Mouse (Mus musculus) neural tube, embryonic 13.5 days (tissue): ENCODE data around the gene Ly6g6c. TPM values are rescaled to one million over a fixed set of nuclear protein-coding genes. Genes with fewer than 3 reads are reported as not detected.

ENCODE experiments used
- ATAC-seq: fragments of 200-750 bp; cut with Nextera tagmentation; 2 replicates; pipeline ENCODE4 v1.8.0; 2017; ENCODE audit warnings: low read depth, mild to moderate bottlenecking, moderate TSS enrichment, moderate library complexity
- H3K27ac ChIP-seq: fragments of 300-500 bp; sonication (generic); replicated peaks from 2 replicates; pipeline ENCODE4 v1.5.1; 2015; ENCODE audit warnings: moderate library complexity, mild to moderate bottlenecking, inconsistent platforms
- H3K27me3 ChIP-seq: fragments of 300-500 bp; sonication (generic); 2 replicates; pipeline ENCODE4 v1.6.1; 2015; ENCODE audit warnings: mild to moderate bottlenecking, inconsistent platforms
- H3K36me3 ChIP-seq: fragments of 300-500 bp; sonication (generic); 2 replicates; pipeline ENCODE4 v1.6.1; 2015; ENCODE audit warnings: mild to moderate bottlenecking, inconsistent platforms
- H3K4me1 ChIP-seq: fragments of 300-500 bp; sonication (generic); replicated peaks from 2 replicates; pipeline ENCODE4 v1.6.1; 2015; ENCODE audit warnings: inconsistent platforms
- H3K4me2 ChIP-seq: fragments of 300-500 bp; sonication (generic); 2 replicates; pipeline ENCODE4 v1.6.1; 2015; ENCODE audit warnings: inconsistent platforms, mild to moderate bottlenecking, moderate library complexity
- H3K4me3 ChIP-seq: fragments of 300-500 bp; sonication (generic); 2 replicates; pipeline ENCODE4 v1.5.1; 2015; ENCODE audit warnings: mild to moderate bottlenecking, inconsistent platforms
- H3K9ac ChIP-seq: fragments of 300-500 bp; sonication (generic); 2 replicates; pipeline ENCODE4 v1.6.1; 2015; ENCODE audit warnings: moderate library complexity, mild to moderate bottlenecking, inconsistent platforms
- H3K9me3 ChIP-seq: fragments of 300-500 bp; sonication (generic); 2 replicates; pipeline ENCODE4 v1.6.1; 2016; ENCODE audit warnings: inconsistent platforms
- WGBS: fragments of 180-500 bp; shearing (Covaris S2); methylation state at CpG from one replicate; pipeline ENCODE4 v1.1.7; 2015; 5-methylcytosine and 5-hydroxymethylcytosine counted together
- polyA plus RNA-seq: library from polyadenylated mRNA; unstranded; fragments of >200 nt; fragmentation: Nextera tagmentation; extraction: Ambion mirVana; gene quantifications from 2 replicates; pipeline ENCODE4 v1.2.1, GENCODE M21; 2015

Ly6g6c gene
- polyA plus RNA-seq, 1 experiment from 2014 or later: not detected

DNA sequence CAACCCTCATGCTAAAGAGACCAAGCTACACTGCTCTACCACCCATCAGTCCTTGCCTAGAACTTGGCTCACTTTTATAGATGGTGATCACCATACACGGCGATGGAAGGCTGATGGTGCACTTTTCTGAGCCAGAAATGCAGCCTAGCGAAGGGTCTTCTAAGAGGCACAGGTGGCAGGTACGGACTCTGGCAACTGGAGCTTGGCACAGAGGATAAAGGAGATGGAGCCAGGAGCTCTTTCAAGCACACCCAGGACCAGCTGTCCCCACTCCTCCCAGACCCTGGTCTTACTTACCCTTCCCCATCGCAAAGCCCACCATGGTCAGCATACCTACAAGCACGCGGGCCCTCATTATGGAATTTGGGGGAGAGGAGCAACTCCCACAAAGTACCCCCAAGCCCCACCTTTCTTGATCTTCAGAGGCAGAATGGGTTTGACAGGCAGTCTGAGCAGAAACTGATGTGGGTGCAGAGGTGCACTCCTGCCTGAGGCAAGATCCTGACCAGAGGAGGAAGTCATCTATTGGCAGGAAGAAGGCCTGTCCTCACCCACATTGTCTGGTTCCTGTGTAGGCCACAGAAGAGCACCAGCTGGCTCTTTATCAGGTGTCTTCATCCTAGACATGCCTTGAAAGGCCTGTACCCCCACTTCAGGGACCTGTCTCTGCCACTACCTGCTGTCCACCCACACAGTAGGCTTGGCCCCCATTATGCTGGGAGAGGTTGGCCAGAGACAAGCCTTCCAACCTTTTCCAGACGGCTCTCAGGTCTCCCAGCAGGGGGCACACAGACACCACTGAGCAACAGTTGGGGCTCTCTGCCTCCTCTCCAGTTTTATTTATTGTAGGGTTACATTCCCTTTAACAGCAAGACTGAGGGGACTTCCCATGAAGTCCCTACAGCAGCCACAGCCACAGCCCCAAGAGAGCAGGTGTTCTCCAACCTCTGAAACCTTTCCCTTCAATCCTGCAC is 50.1 kb downstream of the Ly6g6c start, which contains the start of gene Ly6g5b:
Gene Ly6g5b (minus strand): TSS at position 383 of the 974 bp plus-strand sequence.
- peaks cover 57% of the 10 kb centered on the region for H3K36me3 ChIP-seq
- 86% methylated on average over 8 of the region's 8 CpGs for WGBS
- peaks cover 9% of the 10 kb centered on the region for H3K4me1 ChIP-seq
- no peak for ATAC-seq
- H3K27ac ChIP-seq: no peak within 1 kb of the TSS
- no peaks in the 10 kb centered on the region for H3K27me3 ChIP-seq
- H3K4me3 ChIP-seq: no peak within 1 kb of the TSS
- H3K9me3 ChIP-seq: no peaks in the 10 kb centered on the region
- no peak within 1 kb of the TSS for H3K9ac ChIP-seq
- no peak within 1 kb of the TSS for H3K4me2 ChIP-seq

Other genes starting within 250 kb of the Ly6g6c start
- 31.6 and 34.2 TPM in 2 replicates for gene Stk19, start 228.4 kb upstream of the Ly6g6c start, polyA plus RNA-seq
- gene Dxo, start 228.4 kb upstream of the Ly6g6c start, polyA plus RNA-seq: 63.0 and 63.2 TPM in 2 replicates
- gene Skiv2l, start 215.2 kb upstream of the Ly6g6c start, polyA plus RNA-seq: 49.7 and 57.1 TPM in 2 replicates
- gene Nelfe, start 215.0 kb upstream of the Ly6g6c start, polyA plus RNA-seq: 81.6 and 90.5 TPM in 2 replicates
- 1.8 and 2.9 TPM in 2 replicates for gene Cfb, start 202.9 kb upstream of the Ly6g6c start, polyA plus RNA-seq
- 9.5 and 10.4 TPM in 2 replicates for gene Zbtb12, start 185.9 kb upstream of the Ly6g6c start, polyA plus RNA-seq
- gene Gm20547, start 183.3 kb upstream of the Ly6g6c start, polyA plus RNA-seq: not detected in 2 replicates
- 0.99 and 2.1 TPM in 2 replicates for gene C2, start 167.1 kb upstream of the Ly6g6c start, polyA plus RNA-seq
- 86.8 and 88.7 TPM in 2 replicates for gene Ehmt2, start 166.9 kb upstream of the Ly6g6c start, polyA plus RNA-seq
- gene Slc44a4, start 150.9 kb upstream of the Ly6g6c start, polyA plus RNA-seq: not detected in 2 replicates
- gene Neu1, start 134.1 kb upstream of the Ly6g6c start, polyA plus RNA-seq: 30.2 and 30.6 TPM in 2 replicates
- gene Hspa1b, start 106.2 kb upstream of the Ly6g6c start, polyA plus RNA-seq: 0.38 and 0.47 TPM in 2 replicates
- gene Gm20481, start 95.5 kb upstream of the Ly6g6c start, polyA plus RNA-seq: not detected in 2 replicates
- gene Hspa1a, start 93.2 kb upstream of the Ly6g6c start, polyA plus RNA-seq: 6.0 and 6.3 TPM in 2 replicates
- 1.5 and 2.2 TPM in 2 replicates for gene Hspa1l, start 92.7 kb upstream of the Ly6g6c start, polyA plus RNA-seq
- gene Lsm2, start 83.5 kb upstream of the Ly6g6c start, polyA plus RNA-seq: 99.4 and 99.8 TPM in 2 replicates
- gene Vars, start 64.4 kb upstream of the Ly6g6c start, polyA plus RNA-seq: 57.9 and 58.2 TPM in 2 replicates
- gene Vwa7, start 48.8 kb upstream of the Ly6g6c start, polyA plus RNA-seq: 0.17 and 0.18 TPM in 2 replicates
- 2.5 and 2.6 TPM in 2 replicates for gene Sapcd1, start 37.4 kb upstream of the Ly6g6c start, polyA plus RNA-seq
- 2.8 and 3.1 TPM in 2 replicates for gene Msh5, start 18.6 kb upstream of the Ly6g6c start, polyA plus RNA-seq
- gene Clic1, start 15.4 kb upstream of the Ly6g6c start, polyA plus RNA-seq: 132 and 145 TPM in 2 replicates
- 417 and 431 TPM in 2 replicates for gene Ddah2, start 6.4 kb upstream of the Ly6g6c start, polyA plus RNA-seq
- 0.28 and 0.38 TPM in 2 replicates for gene Mpig6b, start 796 bp downstream of the Ly6g6c start, polyA plus RNA-seq
- 0.46 and 0.55 TPM in 2 replicates for gene Ly6g6e, start 11.5 kb downstream of the Ly6g6c start, polyA plus RNA-seq
- 0.95 and 1.8 TPM in 2 replicates for gene Ly6g6d, start 12.7 kb downstream of the Ly6g6c start, polyA plus RNA-seq
- gene Ly6g6f, start 20.2 kb downstream of the Ly6g6c start, polyA plus RNA-seq: 0.44 and 0.68 TPM in 2 replicates
- 98.2 and 104 TPM in 2 replicates for gene Abhd16a, start 23.9 kb downstream of the Ly6g6c start, polyA plus RNA-seq
- not detected in 2 replicates for gene Ly6g5c, start 42.9 kb downstream of the Ly6g6c start, polyA plus RNA-seq
- gene Ly6g5b, start 50.0 kb downstream of the Ly6g6c start, polyA plus RNA-seq: 1.4 and 1.7 TPM in 2 replicates
- gene Gpank1, start 56.1 kb downstream of the Ly6g6c start, polyA plus RNA-seq: 20.9 and 25.5 TPM in 2 replicates
- 333 and 339 TPM in 2 replicates for gene Csnk2b, start 56.7 kb downstream of the Ly6g6c start, polyA plus RNA-seq
- 8.9 and 10.6 TPM in 2 replicates for gene D17H6S53E, start 61.0 kb downstream of the Ly6g6c start, polyA plus RNA-seq
- gene Apom, start 66.7 kb downstream of the Ly6g6c start, polyA plus RNA-seq: 0.61 and 0.77 TPM in 2 replicates
- 67.1 and 75.0 TPM in 2 replicates for gene Bag6, start 69.8 kb downstream of the Ly6g6c start, polyA plus RNA-seq
- 178 and 185 TPM in 2 replicates for gene Prrc2a, start 99.5 kb downstream of the Ly6g6c start, polyA plus RNA-seq
- gene Aif1, start 110.7 kb downstream of the Ly6g6c start, polyA plus RNA-seq: 11.4 and 12.7 TPM in 2 replicates
- gene Lst1, start 123.1 kb downstream of the Ly6g6c start, polyA plus RNA-seq: 7.8 and 8.9 TPM in 2 replicates
- 0.22 and 0.58 TPM in 2 replicates for gene Ltb, start 129.1 kb downstream of the Ly6g6c start, polyA plus RNA-seq
- 0.13 TPM in 1 of 2 replicates, not detected in the other for gene Tnf, start 136.6 kb downstream of the Ly6g6c start, polyA plus RNA-seq
- gene Lta, start 140.0 kb downstream of the Ly6g6c start, polyA plus RNA-seq: 0.42 TPM in 1 of 2 replicates, not detected in the other
- gene Gm16181, start 155.4 kb downstream of the Ly6g6c start, polyA plus RNA-seq: 0.56 TPM in 1 of 2 replicates, not detected in the other
- 58.9 and 66.1 TPM in 2 replicates for gene Atp6v1g2, start 168.3 kb downstream of the Ly6g6c start, polyA plus RNA-seq
- 9.5 and 10.8 TPM in 2 replicates for gene Nfkbil1, start 170.4 kb downstream of the Ly6g6c start, polyA plus RNA-seq
- 385 and 402 TPM in 2 replicates for gene Ddx39b, start 176.4 kb downstream of the Ly6g6c start, polyA plus RNA-seq
- 70.5 and 79.1 TPM in 2 replicates for gene H2-D1, start 197.3 kb downstream of the Ly6g6c start, polyA plus RNA-seq